Mouse (Mus musculus) hindbrain, postnatal 0 days (tissue): Measurements from ENCODE around the gene Cox14. TPM values are rescaled to one million over a fixed set of nuclear protein-coding genes. Genes with fewer than 3 reads are reported as not detected.
"Not testable (repeated sequence)": the region's sequence is repeated elsewhere in the genome, so short reads cannot be mapped to it uniquely, and the experiment has no call there.

Experiments used
- ATAC-seq: fragments of 200-750 bp; cut with Nextera tagmentation; 2 replicates; pipeline ENCODE4 v1.8.0; 2017; ENCODE audit warnings: mild to moderate bottlenecking, moderate TSS enrichment, moderate library complexity
- DNase-seq: peaks from one replicate; pipeline ENCODE4 v3.0.0-alpha.2; 2015; ENCODE audit warnings: low spot score
- H3K27ac ChIP-seq: fragments of 300-500 bp; sonication (generic); 2 replicates; pipeline ENCODE4 v1.5.1; 2014; ENCODE audit warnings: mild to moderate bottlenecking
- H3K27me3 ChIP-seq: fragments of 300-500 bp; sonication (generic); 2 replicates; pipeline ENCODE4 v1.6.1; 2014; ENCODE audit warnings: low read length, mixed read lengths; ENCODE audit not compliant: insufficient read depth
- H3K36me3 ChIP-seq: fragments of 300-500 bp; sonication (generic); 2 replicates; pipeline ENCODE4 v1.6.1; 2014; ENCODE audit warnings: low read length, mixed read lengths; ENCODE audit not compliant: insufficient read depth
- H3K4me1 ChIP-seq: fragments of 300-500 bp; sonication (generic); 2 replicates; pipeline ENCODE4 v1.6.1; 2014; ENCODE audit warnings: antibody characterized with exemption, low read length, mixed read lengths; ENCODE audit not compliant: insufficient read depth
- H3K4me2 ChIP-seq: fragments of 300-500 bp; sonication (generic); 2 replicates; pipeline ENCODE4 v1.6.1; 2014; ENCODE audit warnings: low read depth, mild to moderate bottlenecking, low read length, moderate library complexity, mixed read lengths
- H3K4me3 ChIP-seq: fragments of 300-500 bp; sonication (generic); 2 replicates; pipeline ENCODE4 v1.5.1; 2014; ENCODE audit warnings: low read length
- H3K9ac ChIP-seq: fragments of 300-500 bp; sonication (generic); replicated peaks from 2 replicates; pipeline ENCODE4 v1.6.1; 2014; ENCODE audit warnings: mild to moderate bottlenecking, low read length, moderate library complexity, mixed read lengths
- H3K9me3 ChIP-seq: fragments of 300-500 bp; sonication (generic); 2 replicates; pipeline ENCODE4 v1.6.1; 2016; ENCODE audit warnings: low read length, mixed read lengths
- CTCF ChIP-seq: IDR thresholded peaks from 2 replicates; pipeline ENCODE4 v1.5.1; 2016; ENCODE audit warnings: antibody characterized with exemption, control low read depth, low read depth
- WGBS: fragments of 180-500 bp; shearing (Covaris S2); extraction: QIAGEN DNeasy Blood & Tissue Kit; methylation state at CpG from one replicate; pipeline ENCODE4 v1.1.7; 2014; 5-methylcytosine and 5-hydroxymethylcytosine counted together
- polyA plus RNA-seq: library from polyadenylated mRNA; unstranded; fragments of >200 nt; fragmentation: Nextera tagmentation; extraction: Ambion mirVana; gene quantifications from 2 replicates; pipeline ENCODE4 v1.2.1, GENCODE M21; 2015
- total RNA-seq: library from RNA; depleted of rRNA; stranded (reverse); fragments of >200 nt; gene quantifications from 2 replicates; pipeline ENCODE4 v1.2.3, GENCODE M21; 2014

Gene Cox14
- total and polyA plus RNA-seq, 2 experiments from 2014 or later, result 101 to 201 TPM

- no peak for DNase-seq
- peaks cover 13% of the 10 kb centered on the region; the same call in 1 of the 2 replicates for H3K36me3 ChIP-seq
- no peak for ATAC-seq
- H3K4me1 ChIP-seq, result peaks cover 14% of the 10 kb centered on the region; the same call in 1 of the 2 replicates
- 88% methylated on average over 18 of the region's 18 CpGs for WGBS
- no peaks in the 10 kb centered on the region for H3K9me3 ChIP-seq
- H3K27me3 ChIP-seq, result no peaks in the 10 kb centered on the region
- no peak overlapping the region for H3K27ac ChIP-seq
- TF ChIP-seq CTCF, result no peak
- no peak overlapping the region for H3K9ac ChIP-seq
- no peak overlapping the region for H3K4me2 ChIP-seq
- no peak overlapping the region for H3K4me3 ChIP-seq
Observed at GRCm38 (mm10) chr15:99700219-99701106, 25.0 kb upstream of the Cox14 start.

GRCm38 (mm10) chr15:99701640-99701998 is 23.8 kb upstream of the Cox14 start:
- H3K27me3 ChIP-seq, DNase-seq, ATAC-seq, H3K9me3 ChIP-seq: not testable (repeated sequence)
- Histone ChIP-seq H3K4me2 (peak overlapping the region; percentile 67; the same call in 1 of the 2 replicates), H3K9ac (peak overlapping the region; percentile 96; the same call in 1 of the 2 replicates), H3K4me3 (peak overlapping the region; percentile 94), H3K27ac (peak overlapping the region; percentile 95), H3K4me1 (peaks cover 14% of the 10 kb centered on the region; the same call in 1 of the 2 replicates), H3K36me3 (peaks cover 19% of the 10 kb centered on the region)
- 48% methylated on average over 16 of the region's 16 CpGs for WGBS

- no peaks in the 10 kb centered on the region for H3K27me3 ChIP-seq
- H3K9ac ChIP-seq, result peak within 1 kb of the TSS; percentile 96
- under 1% methylated on average over 65 of the region's 71 CpGs for WGBS
- no peaks in the 10 kb centered on the region for H3K9me3 ChIP-seq
- H3K36me3 ChIP-seq, result peaks cover 18% of the 10 kb centered on the region
- TF ChIP-seq CTCF, result peak; percentile 88
- ATAC-seq (peak; percentile 97), DNase-seq (peak; percentile 97)
- H3K4me1 ChIP-seq, result peaks cover 14% of the 10 kb centered on the region; the same call in 1 of the 2 replicates
- H3K4me3 ChIP-seq, result peak within 1 kb of the TSS; percentile 94
- peak within 1 kb of the TSS; percentile 95 for H3K27ac ChIP-seq
- peak within 1 kb of the TSS; percentile 67 for H3K4me2 ChIP-seq
Observed at GRCm38 (mm10) chr15:99701999-99702900, 23.2 kb upstream of the Cox14 start, which contains the start of gene Smarcd1. Gene Smarcd1, plus strand, starts transcription at chr15:99702129.

GRCm38 (mm10) chr15:99703104-99703503 is 22.3 kb upstream of the Cox14 start:
- peak overlapping the region; percentile 95; the same call in 1 of the 2 replicates for H3K27ac ChIP-seq
- H3K9ac ChIP-seq, result peak overlapping the region; percentile 96
- peaks cover 14% of the 10 kb centered on the region; the same call in 1 of the 2 replicates for H3K4me1 ChIP-seq
- TF ChIP-seq CTCF, result no peak; the same call in 1 of the 2 replicates
- DNase-seq (no peak), ATAC-seq (no peak)
- peak overlapping the region; percentile 67 for H3K4me2 ChIP-seq
- WGBS, result 52% methylated on average over 9 of the region's 9 CpGs
- peak overlapping the region; percentile 94 for H3K4me3 ChIP-seq
- no peaks in the 10 kb centered on the region for H3K9me3 ChIP-seq
- H3K27me3 ChIP-seq, result no peaks in the 10 kb centered on the region
- peaks cover 20% of the 10 kb centered on the region for H3K36me3 ChIP-seq

- H3K36me3 ChIP-seq, result peaks cover 21% of the 10 kb centered on the region
- no peaks in the 10 kb centered on the region for H3K9me3 ChIP-seq
- H3K27ac ChIP-seq, result peak overlapping the region; percentile 95; the same call in 1 of the 2 replicates
- ATAC-seq (no peak), DNase-seq (no peak)
- H3K9ac ChIP-seq, result 0 out of 2 replicates have a peak overlapping the region, but pooled peaks have one; percentile 40
- H3K4me1 ChIP-seq, result peaks cover 14% of the 10 kb centered on the region; the same call in 1 of the 2 replicates
- H3K4me3 ChIP-seq, result peak overlapping the region; percentile 94; the same call in 1 of the 2 replicates
- 50% methylated on average over 5 of the region's 5 CpGs for WGBS
- TF ChIP-seq CTCF, result no peak
- peak overlapping the region; percentile 67 for H3K4me2 ChIP-seq
- no peaks in the 10 kb centered on the region for H3K27me3 ChIP-seq
Observed at GRCm38 (mm10) chr15:99703676-99704040, 21.8 kb upstream of the Cox14 start.

GRCm38 (mm10) chr15:99704041-99704681 is 21.3 kb upstream of the Cox14 start:
- Histone ChIP-seq H3K27ac (peak overlapping the region; percentile 33; the same call in 1 of the 2 replicates), H3K4me2 (peak overlapping the region; percentile 67), H3K9ac (peak overlapping the region; percentile 40), H3K4me3 (peak overlapping the region; percentile 28), H3K36me3 (peaks cover 26% of the 10 kb centered on the region), H3K27me3 (no peaks in the 10 kb centered on the region), H3K4me1 (peaks cover 14% of the 10 kb centered on the region; the same call in 1 of the 2 replicates), H3K9me3 (no peaks in the 10 kb centered on the region)
- ATAC-seq, result no peak
- WGBS, result 14% methylated on average over 23 of the region's 23 CpGs
- DNase-seq, result no peak
- TF ChIP-seq CTCF, result no peak
